Mouse (Mus musculus) retina, embryonic 14.5 days (tissue): ENCODE measurements around the gene Tatdn2.
A peak's percentile ranks its signal among the peaks of the same experiment; 100 is the strongest.

Experiments used
- DNase-seq: peaks from one replicate; pipeline ENCODE4 v3.0.0-alpha.2; 2015; ENCODE audit warnings: low spot score

Gene Tatdn2

DNA sequence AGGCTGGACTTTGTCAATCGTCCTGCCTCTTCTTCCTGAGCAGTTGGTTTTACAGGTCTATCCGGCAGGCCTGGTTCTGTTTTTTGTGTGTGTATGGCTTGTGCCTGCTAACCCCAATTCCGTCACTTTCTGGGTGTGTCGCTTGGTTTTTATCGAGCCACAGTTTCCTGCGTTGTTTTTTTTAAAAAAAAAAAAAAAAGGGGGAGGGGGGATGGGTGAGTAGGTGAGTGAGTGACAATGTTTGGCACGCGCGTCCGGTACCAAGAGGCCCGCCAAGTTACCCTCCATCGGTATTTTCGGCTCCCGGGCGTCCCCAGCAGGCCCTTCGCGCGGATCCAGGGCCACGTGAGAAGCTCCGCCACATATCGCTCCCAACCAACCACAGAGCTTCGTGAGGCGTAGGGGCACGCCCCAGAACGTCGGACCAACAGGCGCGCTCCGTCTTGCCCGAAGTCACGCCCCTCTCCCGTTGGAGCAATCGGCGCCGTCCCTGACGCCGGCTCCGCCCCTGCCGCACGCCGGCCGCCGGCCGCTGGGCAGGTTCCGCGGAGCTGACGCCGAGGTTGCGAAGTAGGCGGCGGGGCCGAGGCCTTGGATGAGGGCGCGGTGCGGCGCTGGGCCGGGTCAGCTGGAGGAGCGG, at the start of gene Tatdn2:
Gene Tatdn2, plus strand, starts transcription at position 469 of the 640 bp plus-strand sequence.
- peak; percentile 96 for DNase-seq

- no peak for DNase-seq
These were observed 47.3 kb upstream of the Tatdn2 start for GRCm38 (mm10) chr6:113649346-113650196.

DNA sequence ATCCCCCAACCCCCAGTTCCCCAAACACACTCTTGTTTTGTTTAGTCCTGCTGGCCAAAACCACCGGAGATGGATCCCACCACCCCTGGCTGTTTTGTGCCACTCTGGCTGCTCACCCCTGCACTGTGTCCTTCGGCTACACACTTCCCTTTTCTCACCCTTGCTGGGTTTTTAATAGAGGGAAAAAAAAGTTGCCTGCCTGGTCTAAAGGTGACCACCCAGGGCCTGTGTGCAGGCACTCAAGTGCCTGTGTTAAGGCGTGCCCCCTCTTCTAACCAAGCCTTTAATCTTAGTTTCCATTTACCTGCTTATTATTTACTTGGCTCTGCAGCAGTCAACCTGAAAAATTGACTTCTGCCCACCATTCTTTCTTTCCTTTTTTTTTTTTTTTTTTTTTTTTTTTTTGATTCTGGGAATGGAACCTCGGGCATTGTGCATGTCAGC, 46.6 kb upstream of the Tatdn2 start:
- DNase-seq, result no peak

DNA sequence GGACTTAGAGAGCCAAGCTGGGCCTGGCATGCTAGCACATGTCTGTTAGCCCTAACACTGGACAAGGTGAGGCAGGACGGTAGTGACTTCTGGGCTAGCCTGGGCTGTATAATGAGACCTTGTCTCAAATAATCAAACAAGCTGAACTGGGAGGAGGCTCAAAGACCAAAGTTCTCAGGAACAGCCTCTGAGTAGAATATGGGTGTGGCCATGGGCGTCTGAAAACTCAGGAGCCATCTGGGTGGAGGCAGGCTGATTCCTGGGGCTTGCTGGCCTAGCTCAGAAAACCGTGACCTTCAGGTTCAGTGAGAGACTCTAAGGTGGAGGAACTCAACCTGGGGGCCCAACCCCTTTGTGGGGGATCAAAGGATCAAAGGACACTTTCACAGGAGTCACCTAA, 45.2 kb upstream of the Tatdn2 start:
- no peak for DNase-seq

GRCm38 (mm10) chr6:113653551-113653950, 43.3 kb upstream of the Tatdn2 start:
- DNase-seq, result no peak

- DNase-seq, result no peak
These were observed 42.7 kb upstream of the Tatdn2 start for GRCm38 (mm10) chr6:113654102-113654501.

- DNase-seq, result no peak
These were observed 42.0 kb upstream of the Tatdn2 start for GRCm38 (mm10) chr6:113654753-113655397.

GRCm38 (mm10) chr6:113655475-113655874, 41.4 kb upstream of the Tatdn2 start:
- no peak for DNase-seq

DNA sequence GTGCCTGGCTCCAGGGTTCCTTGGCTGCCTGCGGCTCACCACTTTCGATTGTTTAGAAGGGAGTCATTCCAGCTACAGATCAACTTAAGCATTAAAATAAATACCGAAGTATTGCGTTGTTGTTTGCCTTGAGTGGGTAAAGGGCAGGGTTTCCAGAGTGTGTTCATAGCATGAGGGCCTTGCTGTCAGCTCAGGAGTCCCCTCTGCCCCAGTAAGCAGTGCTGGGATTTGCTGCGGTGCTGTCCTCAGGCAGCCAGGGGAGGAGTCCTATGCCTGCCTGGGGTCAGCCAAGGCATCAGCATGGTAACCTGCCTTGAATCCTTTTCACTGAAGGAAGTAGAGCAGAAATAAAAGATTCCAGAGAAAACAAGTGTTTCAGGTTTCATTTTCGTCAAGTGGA, 40.0 kb upstream of the Tatdn2 start:
- peak; percentile 74 for DNase-seq

DNA sequence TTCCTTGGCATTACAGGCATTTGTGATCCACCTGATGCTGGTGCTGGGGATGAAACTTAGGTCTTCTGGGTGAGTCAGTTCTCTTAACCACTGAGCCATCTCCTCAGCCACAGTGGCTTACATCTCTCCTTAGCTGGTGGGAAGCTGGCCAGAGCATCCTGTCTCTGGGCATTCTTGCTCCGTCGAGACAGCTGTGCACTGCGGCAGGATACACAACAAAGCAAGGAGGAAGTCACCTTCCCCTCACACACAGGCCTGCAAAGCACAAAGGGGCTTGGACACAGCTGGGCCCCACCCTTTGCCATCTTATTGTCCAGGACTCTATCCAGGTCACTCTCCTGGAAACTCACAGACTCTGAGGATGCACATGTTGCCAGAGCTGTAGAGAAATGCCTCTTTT, 38.6 kb upstream of the Tatdn2 start:
- no peak for DNase-seq

- DNase-seq, result no peak
These were observed 37.0 kb upstream of the Tatdn2 start for GRCm38 (mm10) chr6:113659648-113660491.

GRCm38 (mm10) chr6:113660492-113661352, 36.1 kb upstream of the Tatdn2 start:
- peak; percentile 29 for DNase-seq

DNA sequence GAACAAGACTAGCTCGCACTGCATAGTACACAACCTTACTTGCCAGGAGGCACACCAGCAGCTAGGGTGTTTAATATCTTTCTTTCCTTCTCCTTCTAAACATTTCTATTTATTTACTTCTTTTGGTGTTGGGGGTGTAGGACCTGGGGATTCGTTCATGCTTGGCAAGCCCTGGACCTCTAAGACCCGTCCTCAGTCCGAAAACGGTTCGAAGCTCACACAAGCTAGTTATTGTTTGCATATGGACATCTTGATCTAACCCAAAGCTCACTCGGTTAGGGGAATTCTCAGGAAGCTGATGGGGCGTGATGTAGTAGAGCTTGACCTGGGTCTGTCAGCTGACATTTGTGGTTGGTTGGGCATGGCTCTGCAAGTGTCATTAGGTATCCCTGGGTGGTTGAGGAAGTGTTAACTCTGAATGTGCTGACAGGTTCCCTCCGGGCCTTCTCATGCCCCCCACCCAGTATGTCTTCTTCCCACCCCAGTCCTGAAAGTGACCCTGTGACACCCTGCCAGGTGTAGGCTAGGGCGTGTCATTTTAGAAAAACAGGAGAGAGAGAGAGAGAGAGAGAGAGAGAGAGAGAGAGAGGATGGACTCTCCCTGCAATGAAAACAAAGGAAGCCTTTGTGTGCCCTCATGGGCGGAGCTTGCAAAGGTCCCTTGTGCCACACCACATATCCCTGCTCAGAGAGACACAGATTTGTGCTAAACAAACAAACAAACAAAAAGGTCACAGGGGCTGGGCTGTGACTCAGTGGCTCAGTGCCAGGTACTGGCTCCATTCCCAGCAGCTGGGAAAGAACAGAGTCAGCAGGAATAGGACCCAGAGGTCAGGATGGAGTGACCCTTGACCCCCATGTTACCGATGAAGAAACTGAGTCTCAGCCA, 35.3 kb upstream of the Tatdn2 start:
- DNase-seq, result peak; percentile 60

DNA sequence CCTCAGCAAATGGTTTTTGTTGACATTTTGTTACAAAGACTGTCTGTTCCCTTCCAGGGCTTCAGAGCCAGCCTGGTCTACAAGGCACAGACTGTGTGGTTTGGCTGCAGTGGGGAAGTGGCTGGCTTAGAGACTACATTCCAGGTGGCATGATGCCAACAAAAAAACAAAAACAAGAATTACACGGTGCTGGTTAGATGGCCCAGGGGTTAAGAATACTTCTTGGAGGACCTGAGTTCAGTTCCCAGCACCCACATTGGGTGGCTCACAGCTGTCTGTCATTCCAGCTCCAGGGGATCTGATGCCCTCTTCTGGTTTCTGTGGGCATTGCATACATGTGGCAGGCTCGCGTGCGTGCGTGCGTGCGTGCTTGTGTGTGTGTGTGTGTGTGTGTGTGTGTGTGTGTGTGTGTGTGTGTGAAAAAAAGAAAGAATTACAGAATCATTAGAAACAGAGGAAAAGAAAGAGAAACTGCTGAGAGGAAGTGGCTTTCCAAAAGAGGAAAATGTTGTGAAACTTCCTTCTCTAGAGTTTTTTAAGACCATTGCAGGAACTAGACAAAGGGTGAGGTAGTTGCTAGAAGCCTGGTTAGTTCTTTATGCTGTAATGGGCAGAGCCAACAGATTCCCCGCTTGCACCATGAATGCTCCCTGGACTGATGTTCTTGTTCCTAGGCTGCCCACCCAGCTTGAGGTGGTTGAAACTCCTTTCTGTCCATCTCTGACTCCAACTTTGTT, 33.7 kb upstream of the Tatdn2 start:
- no peak for DNase-seq

- no peak for DNase-seq
These were observed 32.5 kb upstream of the Tatdn2 start for GRCm38 (mm10) chr6:113664305-113664704.

- DNase-seq, result no peak
These were observed 29.2 kb upstream of the Tatdn2 start for GRCm38 (mm10) chr6:113667611-113668122.

DNA sequence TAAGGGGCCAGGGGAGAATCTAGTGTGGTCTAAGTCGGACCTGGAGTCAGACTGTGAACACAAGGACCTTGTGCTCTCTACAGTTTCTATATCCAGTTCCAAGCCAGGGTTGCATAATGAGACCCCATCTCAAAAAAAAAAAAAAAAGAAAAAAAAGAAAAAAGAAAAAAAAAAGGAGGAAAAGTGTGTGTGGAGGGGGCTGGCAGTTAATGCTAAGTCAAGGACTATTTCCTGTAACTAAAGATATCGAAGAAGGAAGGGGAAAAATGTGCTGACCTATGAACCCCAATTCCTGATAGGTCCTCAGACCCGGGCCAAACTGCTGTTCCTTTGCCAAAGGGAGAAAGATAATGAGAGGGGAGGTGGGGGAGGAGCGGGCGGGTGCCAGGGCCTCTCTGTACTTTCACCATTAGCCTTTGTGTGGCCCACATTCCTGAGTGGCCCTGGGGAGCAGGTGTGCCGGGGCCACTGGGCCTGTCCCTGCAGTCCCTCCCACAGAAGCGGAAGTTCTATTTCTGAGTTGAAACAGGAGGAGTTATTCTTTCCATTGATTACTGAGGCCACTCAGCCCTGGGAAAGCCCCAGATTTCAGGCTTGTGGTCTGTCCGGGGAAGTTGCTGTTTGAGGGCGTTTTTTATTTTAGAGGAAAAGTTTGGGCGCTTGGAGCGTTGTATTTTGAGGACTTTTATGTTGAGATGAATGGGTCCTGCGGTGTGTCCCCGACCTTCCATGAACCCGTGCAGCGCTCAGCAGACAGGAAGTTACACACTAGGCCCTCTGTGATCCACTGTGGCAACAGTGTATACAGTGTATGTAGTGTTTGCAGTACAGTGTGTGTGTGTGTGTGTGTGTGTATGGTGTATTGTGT, 28.3 kb upstream of the Tatdn2 start:
- DNase-seq, result peak; percentile 34

DNA sequence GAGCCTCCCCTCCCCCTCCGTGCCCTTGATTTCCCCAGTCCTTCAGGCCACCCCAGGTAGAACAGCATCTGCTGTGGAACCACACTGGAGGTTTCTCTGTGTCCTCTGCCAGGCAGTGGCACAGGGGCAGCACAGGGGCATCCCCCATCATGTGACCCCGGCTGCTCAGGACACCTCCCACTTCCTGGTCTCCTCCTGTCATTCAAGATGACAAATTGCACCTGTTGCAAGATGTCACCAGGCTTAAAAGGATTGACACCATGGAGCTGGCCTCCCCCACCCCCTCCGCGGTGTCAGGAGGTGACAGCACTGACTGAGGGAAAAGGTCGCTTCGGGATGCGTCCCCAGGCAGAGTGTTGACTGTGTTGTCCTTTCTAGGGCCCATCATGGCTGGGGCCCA, 27.0 kb upstream of the Tatdn2 start:
- no peak for DNase-seq
